Mouse (Mus musculus) forelimb bud, embryonic 11.5 days (tissue): ENCODE results near the gene Usp17la.
"Not testable (repeated sequence)": the region's sequence is repeated elsewhere in the genome, so short reads cannot be mapped to it uniquely, and the experiment has no call there.

Experiments used
- DNase-seq: peaks from one replicate; pipeline ENCODE4 v3.0.0-alpha.2; 2012; ENCODE audit warnings: low read depth, low spot score

The Usp17la gene

GRCm38 (mm10) chr7:104856709-104857108 lies at the start of gene Usp17la:
Usp17la (plus strand) TSS chr7:104857009.
- DNase-seq: not testable (repeated sequence)

GRCm38 (mm10) chr7:104810335-104810734 lies 46.5 kb upstream of the Usp17la start:
- DNase-seq: not testable (repeated sequence)

GRCm38 (mm10) chr7:104842503-104842902 lies 14.3 kb upstream of the Usp17la start, which contains the start of gene Usp17lb:
Usp17lb (minus strand) TSS chr7:104842603.
- DNase-seq: no peak

- DNase-seq: no peak
Measured at GRCm38 (mm10) chr7:104843731-104844287, 13.0 kb upstream of the Usp17la start.

DNA sequence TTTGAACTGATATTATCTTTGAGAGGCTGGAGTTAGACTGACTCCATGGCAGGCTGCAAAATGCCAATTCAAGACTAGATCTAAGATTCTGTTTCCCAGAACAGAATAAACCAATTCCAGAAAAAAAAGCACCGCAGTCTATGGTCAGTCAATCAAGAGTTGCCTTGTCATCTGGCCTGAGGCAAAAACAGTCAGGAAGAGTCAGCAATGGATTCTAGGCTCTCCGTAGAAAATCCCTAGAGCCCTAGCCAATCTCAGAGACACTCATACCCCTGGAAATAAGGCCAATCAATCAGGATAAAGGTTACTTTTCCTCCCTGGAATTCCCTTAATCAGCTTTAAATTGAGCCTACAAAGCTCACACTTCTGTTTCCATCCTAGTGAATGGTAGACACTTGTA lies 5.3 kb upstream of the Usp17la start:
- not testable (repeated sequence) for DNase-seq

GRCm38 (mm10) chr7:104855248-104855750 lies 1.5 kb upstream of the Usp17la start:
- DNase-seq: no peak

DNA sequence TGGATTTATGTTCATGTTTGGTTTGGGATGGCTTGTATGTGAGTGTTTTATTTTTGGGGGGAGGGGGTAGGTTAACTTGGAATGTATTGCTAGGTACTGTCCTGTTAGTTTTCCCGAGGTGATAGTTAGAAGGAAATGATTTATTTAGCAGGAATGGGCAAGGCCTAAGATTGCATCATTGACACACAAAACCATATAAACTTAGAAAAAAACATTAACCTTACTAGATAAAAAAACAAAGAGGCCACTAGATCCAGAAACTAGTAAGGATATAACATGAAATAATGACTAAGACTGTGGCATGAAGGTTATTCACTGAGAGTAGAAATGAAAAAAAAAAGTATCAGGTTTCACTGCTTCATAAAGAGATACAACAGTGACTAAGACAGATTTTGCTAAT lies 874 bp downstream of the Usp17la start:
- no peak for DNase-seq

GRCm38 (mm10) chr7:104861381-104861780 lies 4.6 kb downstream of the Usp17la start:
- no peak for DNase-seq

DNA sequence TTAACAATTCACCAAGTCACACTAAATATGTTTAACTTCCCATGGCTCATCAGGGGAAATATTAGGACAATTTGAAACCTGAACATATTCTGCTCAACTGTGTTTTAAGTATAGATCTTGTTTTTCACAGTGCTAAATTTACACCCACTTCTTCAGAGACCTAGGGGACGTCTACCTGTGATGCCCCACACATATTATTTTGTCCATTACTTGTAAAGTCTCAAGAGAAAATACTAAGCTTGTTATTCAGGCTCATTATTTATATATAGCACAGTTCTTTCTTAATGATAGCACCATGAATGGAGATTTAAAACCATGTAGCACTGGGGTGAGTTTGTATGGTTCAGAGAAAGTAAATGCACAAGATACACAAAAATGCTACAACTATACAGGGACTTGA lies 20.9 kb downstream of the Usp17la start, which contains the start of gene Olfr665:
Olfr665 (plus strand) TSS at position 301 of the 400 bp plus-strand sequence.
- no peak for DNase-seq

- DNase-seq: no peak
Measured at GRCm38 (mm10) chr7:104895852-104896251, 39.0 kb downstream of the Usp17la start, which contains the start of gene Olfr666. Olfr666 (minus strand) TSS chr7:104895952.
